Mouse (Mus musculus) lung, adult 2 months (tissue): ENCODE data around the gene Nek4. TPM values are rescaled to one million over a fixed set of nuclear protein-coding genes. Genes with fewer than 3 reads are reported as not detected.

Source experiments
- DNase-seq: peaks from one replicate; pipeline ENCODE4 v3.0.0; 2022
- H3K4me1 ChIP-seq: fragments of 200-500 bp; 2 replicates; pipeline ENCODE4 v1.6.1; 2011; ENCODE audit warnings: low read length; ENCODE audit not compliant: control insufficient read depth, insufficient read depth
- H3K4me3 ChIP-seq: fragments of 200-500 bp; replicated peaks from 2 replicates; pipeline ENCODE3; 2011; ENCODE audit warnings: low read depth, mild to moderate bottlenecking, control low read depth, low read length; ENCODE audit errors: extremely low read depth
- CTCF ChIP-seq: fragments of 200-500 bp; IDR thresholded peaks from 2 replicates; pipeline ENCODE4 v1.5.1; 2011; ENCODE audit warnings: mild to moderate bottlenecking, low read length, control low read depth; ENCODE audit not compliant: insufficient read depth
- POLR2A ChIP-seq: fragments of 200-500 bp; IDR thresholded peaks from 2 replicates; pipeline ENCODE4 v1.6.1; 2011; ENCODE audit warnings: low read depth, mild to moderate bottlenecking, control low read depth, low read length, borderline replicate concordance; ENCODE audit errors: extremely low read depth
- WGBS: fragments of 180-500 bp; shearing (Covaris S2); methylation state at CpG from one replicate; pipeline ENCODE4 v1.1.7; 2018; 5-methylcytosine and 5-hydroxymethylcytosine counted together
- polyA plus RNA-seq: library from polyadenylated mRNA; depleted of rRNA; stranded (reverse); fragments of >200 nt; gene quantifications from 2 replicates; pipeline ENCODE4 v1.2.3, GENCODE M21; 2012

The Nek4 gene
- polyA plus RNA-seq, 1 experiment, result 3.8 TPM

DNA sequence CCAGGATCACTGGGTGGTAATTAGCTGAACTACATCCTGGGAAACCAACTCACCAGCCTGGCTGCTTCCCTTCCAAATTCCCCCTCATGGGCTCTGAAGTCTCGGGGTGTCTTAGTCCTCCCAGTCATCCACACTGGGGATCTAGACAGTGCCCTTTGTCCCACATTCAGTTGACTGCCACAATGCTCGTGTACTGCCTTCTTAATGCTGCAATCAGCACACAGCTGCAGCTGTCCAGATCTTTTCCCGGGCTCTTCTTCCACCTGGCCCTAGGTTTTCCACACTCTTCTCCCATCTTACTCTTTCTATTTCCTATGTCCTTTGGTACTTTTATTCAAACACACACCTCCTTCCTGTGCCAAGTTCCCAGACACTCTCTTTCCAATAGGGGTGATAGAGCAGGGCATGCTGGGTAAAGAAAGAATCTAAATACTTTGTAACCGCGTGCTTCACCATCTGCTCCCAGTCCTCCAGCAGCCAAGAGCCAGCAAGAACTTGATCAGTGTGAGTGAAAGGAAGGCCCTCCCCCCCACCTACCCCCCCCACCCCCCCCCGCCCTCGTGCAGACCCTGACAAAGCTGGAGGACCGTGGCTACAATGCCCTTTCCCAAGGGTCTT lies 29.0 kb upstream of the Nek4 start:
- Histone ChIP-seq H3K4me3 (no peak overlapping the region), H3K4me1 (no peaks in the 10 kb centered on the region)
- WGBS, result 42% methylated on average over 8 of the region's 8 CpGs
- no peak for DNase-seq
- TF ChIP-seq CTCF (no peak), POLR2A (no peak)

DNA sequence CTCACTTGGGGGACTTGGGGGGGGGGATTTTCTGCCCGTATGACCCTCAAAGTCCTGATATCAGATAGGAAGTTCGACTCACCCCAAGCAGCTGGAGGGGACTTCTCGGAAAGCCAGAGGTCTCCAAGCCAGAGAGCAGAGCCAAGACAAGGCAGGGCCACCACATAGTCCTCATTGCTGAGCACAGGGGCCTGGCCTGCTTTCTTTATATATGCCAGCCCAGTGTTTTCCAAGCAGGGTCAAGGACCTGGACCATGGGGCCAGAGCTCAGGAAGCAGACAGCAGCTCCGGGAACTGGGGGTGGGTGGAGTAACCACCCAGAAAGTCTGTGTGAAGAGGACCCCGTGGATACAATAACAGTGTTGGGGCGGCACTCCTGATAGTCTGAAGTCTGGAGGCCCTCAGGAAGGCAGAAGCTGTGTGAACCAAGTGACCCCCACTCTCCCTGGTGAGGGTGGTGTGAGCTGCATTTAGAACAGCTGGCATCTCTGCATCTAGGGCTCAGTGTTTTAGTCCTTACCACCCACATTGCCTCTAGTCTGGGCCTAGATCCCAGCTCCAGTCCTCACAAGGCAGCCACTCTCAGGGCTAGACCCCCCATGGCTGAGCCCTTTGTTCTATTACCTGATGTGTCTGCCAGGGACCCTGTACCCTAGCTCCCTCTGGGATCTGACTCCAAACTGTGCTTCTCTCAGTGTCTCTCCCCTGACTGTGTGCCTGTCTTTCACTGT lies 27.6 kb upstream of the Nek4 start, which contains the start of gene Itih3:
TSS of gene Itih3 (minus strand) at position 386 of the 731 bp plus-strand sequence.
- 44% methylated on average over 6 of the region's 6 CpGs for WGBS
- H3K4me1 ChIP-seq, result no peaks in the 10 kb centered on the region
- TF ChIP-seq POLR2A (no peak), CTCF (no peak)
- DNase-seq, result no peak
- no peak within 1 kb of the TSS for H3K4me3 ChIP-seq

DNA sequence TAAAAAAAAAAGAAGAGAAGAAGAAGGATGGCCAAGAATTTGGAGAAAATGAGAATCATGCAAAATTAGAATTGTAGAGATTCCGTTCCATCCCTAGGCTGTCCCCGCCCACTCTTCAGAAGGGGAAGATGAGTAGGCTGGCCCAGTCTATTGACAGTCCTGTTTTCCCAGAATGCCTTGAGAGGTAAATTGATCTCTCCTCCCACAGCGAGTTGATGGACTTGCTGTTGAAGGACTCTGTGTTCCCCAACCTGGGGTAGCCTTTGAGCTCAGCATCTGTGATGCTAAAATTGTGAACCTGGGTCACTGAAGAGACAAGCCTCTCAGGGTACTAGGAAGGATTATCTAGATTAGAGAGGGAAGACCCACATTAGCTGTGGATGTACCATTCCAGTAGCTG lies 25.7 kb upstream of the Nek4 start:
- no peak for TF ChIP-seq CTCF
- TF ChIP-seq POLR2A, result no peak
- Histone ChIP-seq H3K4me1 (no peaks in the 10 kb centered on the region), H3K4me3 (no peak overlapping the region)
- DNase-seq, result no peak
- 87% methylated on average over 3 of the region's 3 CpGs for WGBS

DNA sequence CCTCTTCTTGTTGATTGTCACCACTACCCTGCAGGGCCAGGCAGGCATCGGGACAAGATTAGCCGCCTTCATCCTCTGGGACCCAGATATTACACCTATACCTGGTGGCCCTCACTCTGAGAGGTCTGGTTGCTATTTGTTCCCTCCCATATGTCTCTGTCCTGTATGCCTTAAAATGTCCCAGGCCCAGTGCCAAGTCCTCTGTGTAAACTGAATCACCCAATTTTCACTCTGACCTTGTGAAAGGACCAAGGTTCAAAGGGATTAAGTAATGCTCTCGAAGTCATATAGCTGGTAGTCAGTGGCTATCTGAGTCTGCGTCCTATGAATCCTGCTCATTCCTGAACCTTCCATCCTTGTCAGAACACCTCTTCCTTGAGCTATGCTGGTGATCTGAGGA lies 20.8 kb upstream of the Nek4 start:
- DNase-seq, result no peak
- H3K4me3 ChIP-seq, result no peak overlapping the region
- WGBS, result 87% methylated on average over 4 of the region's 4 CpGs
- H3K4me1 ChIP-seq, result no peaks in the 10 kb centered on the region
- TF ChIP-seq POLR2A, result no peak
- no peak for TF ChIP-seq CTCF

DNA sequence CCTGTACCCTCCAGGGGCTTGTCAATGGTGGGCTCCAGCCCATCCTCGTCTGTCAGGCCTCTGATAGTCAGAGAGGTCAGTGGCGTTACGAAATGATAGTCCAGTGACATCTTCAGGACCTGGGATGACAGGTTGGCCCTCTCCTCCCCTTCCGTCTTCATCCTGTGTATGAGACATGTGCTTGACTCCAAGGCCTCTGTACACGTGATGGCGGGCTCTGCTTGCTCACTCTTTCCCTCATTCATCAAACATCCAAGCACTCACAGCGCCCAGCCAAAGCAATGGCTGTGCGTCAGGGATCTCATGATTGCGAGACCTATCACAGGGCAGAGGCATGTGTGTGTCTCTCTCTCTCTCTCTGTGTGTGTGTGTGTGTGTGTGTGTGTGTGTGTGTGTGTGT lies 17.8 kb upstream of the Nek4 start:
- H3K4me1 ChIP-seq, result no peaks in the 10 kb centered on the region
- 79% methylated on average over 9 of the region's 9 CpGs for whole genome bisulfite sequencing
- TF ChIP-seq CTCF (no peak), POLR2A (no peak)
- no peak for DNase-seq
- no peak overlapping the region for H3K4me3 ChIP-seq

DNA sequence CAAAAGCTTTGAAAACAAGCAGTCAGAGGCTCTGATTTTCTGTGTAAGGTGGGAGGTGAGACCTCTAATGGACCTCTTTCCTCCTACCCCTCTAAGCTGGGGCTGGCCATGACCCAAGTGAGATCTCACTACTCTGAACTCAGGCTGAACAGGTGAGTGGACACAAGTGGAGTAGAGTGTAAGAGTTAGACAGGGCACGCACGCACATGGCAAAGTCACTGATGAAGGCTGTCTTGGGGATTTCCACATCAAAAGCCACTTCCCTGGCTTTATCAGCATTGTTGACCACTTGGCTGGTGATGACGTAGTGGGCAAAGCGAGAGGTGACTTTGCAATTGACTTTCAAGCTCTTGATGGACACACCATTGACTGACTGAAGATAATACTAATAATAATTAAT lies 8.9 kb upstream of the Nek4 start:
- whole genome bisulfite sequencing, result 73% methylated on average over 4 of the region's 4 CpGs
- Histone ChIP-seq H3K4me3 (no peak overlapping the region), H3K4me1 (peaks cover 8% of the 10 kb centered on the region; the same call in 1 of the 2 replicates)
- no peak for TF ChIP-seq CTCF
- TF ChIP-seq POLR2A, result no peak
- DNase-seq, result no peak

DNA sequence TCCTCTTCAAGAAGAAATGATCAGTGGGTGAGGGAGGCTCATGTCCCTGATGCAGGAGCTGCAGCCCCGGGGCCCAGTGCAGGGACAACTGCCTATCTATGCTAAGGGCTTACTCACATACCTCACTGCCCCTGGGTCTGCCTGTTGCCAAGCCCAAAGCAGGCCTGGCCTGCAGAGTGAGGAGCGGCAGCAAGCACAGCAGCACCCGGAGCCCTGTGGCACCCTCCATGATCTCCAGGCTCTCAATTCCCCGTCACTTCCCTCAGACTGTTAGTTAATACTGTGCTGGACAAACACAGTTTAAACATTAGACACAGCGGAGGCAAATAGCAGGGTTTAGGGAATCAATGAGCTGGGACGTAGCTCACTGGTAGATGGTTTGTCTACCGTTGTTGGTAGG lies 8.1 kb upstream of the Nek4 start, which contains the start of gene Itih1:
TSS of gene Itih1 (minus strand) at position 252 of the 400 bp plus-strand sequence.
- 78% methylated on average over 7 of the region's 7 CpGs for WGBS
- no peak for TF ChIP-seq POLR2A
- TF ChIP-seq CTCF, result no peak
- Histone ChIP-seq H3K4me3 (no peak within 1 kb of the TSS), H3K4me1 (peaks cover 8% of the 10 kb centered on the region; the same call in 1 of the 2 replicates)
- DNase-seq, result no peak

DNA sequence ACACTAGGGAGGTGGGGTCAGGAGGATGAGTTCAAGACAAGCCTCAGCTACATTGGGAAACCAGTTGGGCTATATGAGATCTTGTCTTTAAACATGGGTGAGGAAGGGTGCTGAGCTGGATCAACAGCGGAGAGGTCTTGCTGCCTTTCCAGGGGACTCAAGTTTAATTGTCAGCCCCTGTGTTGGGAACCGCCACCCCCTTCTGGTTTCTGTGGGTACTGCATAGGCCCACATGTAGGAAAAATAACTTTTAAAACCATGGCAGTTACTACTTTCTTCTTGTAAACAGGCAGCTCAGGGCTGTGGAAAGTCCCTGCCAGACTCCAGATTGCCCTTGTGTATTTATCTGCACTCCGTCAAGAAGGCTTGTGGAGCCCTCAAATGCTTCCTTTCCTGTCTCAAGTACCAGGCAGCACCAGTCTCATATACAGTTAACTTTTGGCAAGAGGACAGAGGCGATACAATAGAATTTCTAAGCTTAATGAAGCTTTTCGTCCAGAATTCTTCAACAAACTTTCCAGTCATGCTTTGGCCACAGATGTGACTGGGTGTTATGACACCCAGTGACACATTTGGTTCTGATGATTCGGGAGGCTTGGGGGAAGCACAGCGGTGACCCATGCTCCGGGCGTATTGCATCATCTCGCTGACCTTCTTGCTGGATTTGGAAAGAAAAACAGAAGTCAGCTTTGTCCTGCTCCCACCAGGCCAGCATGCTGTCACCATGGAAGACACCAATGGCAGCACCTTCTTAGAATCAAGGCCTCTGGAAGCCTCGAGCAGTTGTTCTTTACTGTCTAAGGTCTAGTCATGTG lies 7.1 kb upstream of the Nek4 start:
- peaks cover 8% of the 10 kb centered on the region; the same call in 1 of the 2 replicates for H3K4me1 ChIP-seq
- no peak for TF ChIP-seq POLR2A
- peak; percentile 65 for TF ChIP-seq CTCF
- peak; percentile 76 for DNase-seq
- no peak overlapping the region for H3K4me3 ChIP-seq
- 41% methylated on average over 11 of the region's 11 CpGs for WGBS

DNA sequence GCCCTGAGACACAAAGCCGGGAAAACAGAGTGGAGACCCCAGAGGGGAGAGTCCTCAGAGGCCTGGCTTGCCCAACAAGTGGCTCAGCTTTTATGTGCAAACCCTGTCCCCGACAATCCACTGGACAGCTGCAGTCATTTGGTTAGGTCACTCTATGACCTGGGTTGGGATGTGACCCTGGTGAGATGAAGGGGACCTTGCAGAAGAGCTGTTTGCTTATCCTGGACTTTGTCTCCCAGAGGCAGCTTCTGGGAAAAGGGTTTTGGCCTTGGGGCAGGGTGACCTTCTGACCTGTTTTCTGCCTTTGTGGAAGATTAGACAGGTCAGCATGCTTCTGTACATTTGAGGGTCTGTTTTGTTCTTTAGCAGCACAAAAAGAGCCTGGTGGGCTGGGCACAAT lies 6.4 kb upstream of the Nek4 start:
- DNase-seq, result no peak
- TF ChIP-seq POLR2A, result no peak
- no peak for TF ChIP-seq CTCF
- H3K4me3 ChIP-seq, result no peak overlapping the region
- peaks cover 8% of the 10 kb centered on the region; the same call in 1 of the 2 replicates for H3K4me1 ChIP-seq
- WGBS, result 67% methylated on average over 2 of the region's 2 CpGs
